ENCODE assay signal across 25 mouse cellular contexts in the genomic region with DNA sequence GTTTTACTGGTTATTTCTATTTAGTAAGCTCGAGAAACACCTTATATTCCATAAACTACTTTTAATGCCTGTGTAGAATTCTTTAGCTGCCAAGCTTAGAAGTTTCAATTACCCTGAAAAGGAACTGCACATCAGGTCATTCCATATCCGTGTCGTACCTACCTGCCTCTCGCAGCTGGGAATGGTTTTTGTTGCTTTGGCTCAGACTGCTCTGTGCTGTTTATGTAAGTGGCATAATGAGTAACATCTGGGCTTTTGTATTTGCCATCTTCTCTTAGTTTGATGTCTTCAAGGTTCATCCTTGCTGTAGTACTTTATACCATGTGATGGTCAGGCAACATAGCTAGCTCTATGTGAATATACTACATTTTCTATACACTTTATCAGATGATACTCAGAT. TPM values are rescaled to one million over a fixed set of nuclear protein-coding genes. Genes with fewer than 3 reads are reported as not detected.
A peak's percentile ranks its signal among the peaks of the same experiment; 100 is the strongest.
DNase-seq lines count a peak whose midpoint lies in the region; ATAC-seq lines count a peak whose summit lies in the region.
"Had no signal": no experiment of that assay in that cellular context is flagged by ENCODE, and none has a peak within 500 bp of the region (broad histone marks: within the 10 kb centered on the region; RNA-seq: fewer than 3 reads in every experiment).

No protein-coding gene starts in this region.

- no peak overlapping the region for H3K9ac ChIP-seq in midbrain, embryonic 11.5 days (ENCODE audit: low read length)
- no peak overlapping the region for H3K9ac ChIP-seq in embryonic facial prominence, embryonic 11.5 days (replicated peaks; ENCODE audit: low read length)
- H3K9ac ChIP-seq: embryonic facial prominence, embryonic 13.5 days; forebrain, embryonic 12.5 days; forebrain, embryonic 15.5 days; hindbrain, embryonic 12.5 days; hindbrain, embryonic 15.5 days; intestine, embryonic 15.5 days had no signal

- 84% methylated on average over 4 of the region's 4 CpGs for WGBS in midbrain, embryonic 11.5 days
- 79% methylated on average over 4 of the region's 4 CpGs for WGBS in midbrain, embryonic 10.5 days
- WGBS in embryonic facial prominence, embryonic 11.5 days: 20% methylated on average over 4 of the region's 4 CpGs

- H3K4me2 ChIP-seq in midbrain, embryonic 11.5 days: no peak overlapping the region
- no peak overlapping the region for H3K4me2 ChIP-seq in embryonic facial prominence, embryonic 11.5 days (ENCODE audit: low read depth, low read length)
- H3K4me2 ChIP-seq: embryonic facial prominence, embryonic 13.5 days; forebrain, embryonic 12.5 days; forebrain, embryonic 15.5 days; heart, embryonic 11.5 days; hindbrain, embryonic 12.5 days; hindbrain, embryonic 15.5 days; intestine, embryonic 15.5 days had no signal

- no peak for ATAC-seq in midbrain, embryonic 11.5 days (ENCODE audit: low FRiP score)
- ATAC-seq in embryonic facial prominence, embryonic 11.5 days (replicated peaks; ENCODE audit: insufficient number of reproducible peaks, low FRiP score, low TSS enrichment, low read depth): no peak; the same call in 1 of the 2 replicates
- ATAC-seq: CD4-positive, CD25-positive, alpha-beta regulatory T cell, adult 4 months; forebrain, embryonic 15.5 days; intestine, embryonic 15.5 days had no signal

- peak; percentile 80 for DNase-seq in midbrain, embryonic 11.5 days (ENCODE audit: low spot score, missing footprints)
- DNase-seq in midbrain, embryonic 10.5 days (ENCODE audit: low spot score): no peak
- DNase-seq in embryo, embryonic 11 days: peak; percentile 64
- peak; percentile 84 for DNase-seq in embryonic facial prominence, embryonic 11.5 days (ENCODE audit: low spot score)
- no peak for DNase-seq in frontal cortex, postnatal 14 days (ENCODE audit: low spot score in 2 of 2)
- DNase-seq in adrenal gland, postnatal 10 days: no peak
- DNase-seq: adrenal gland, adult 2 months; adrenal gland, postnatal 25 days; cerebellum, adult 11-12 months; cerebellum, adult 8-10 months; cerebellum, postnatal 10 days; cerebellum, postnatal 36 days; gastrocnemius, adult 2 months; gastrocnemius, postnatal 14 days; heart, adult 11 months had no signal

- H3K27me3 ChIP-seq in midbrain, embryonic 11.5 days (ENCODE audit: control insufficient read depth, insufficient read depth, low read length): no peaks in the 10 kb centered on the region
- H3K27me3 ChIP-seq in midbrain, embryonic 10.5 days (ENCODE audit: low read depth, poor library complexity, severe bottlenecking): no peaks in the 10 kb centered on the region
- no peaks in the 10 kb centered on the region for H3K27me3 ChIP-seq in embryonic facial prominence, embryonic 11.5 days (ENCODE audit: control insufficient read depth, insufficient read depth, low read length)
- H3K27me3 ChIP-seq: embryonic facial prominence, embryonic 13.5 days; forebrain, embryonic 12.5 days; forebrain, embryonic 15.5 days; hindbrain, embryonic 12.5 days; hindbrain, embryonic 15.5 days; intestine, embryonic 15.5 days had no signal

- H3K27ac ChIP-seq in midbrain, embryonic 11.5 days (ENCODE audit: low read depth, low read length): no peak overlapping the region
- H3K27ac ChIP-seq in midbrain, embryonic 10.5 days (replicated peaks): no peak overlapping the region
- no peak overlapping the region for H3K27ac ChIP-seq in embryonic facial prominence, embryonic 11.5 days (replicated peaks; ENCODE audit: low read depth, low read length)
- H3K27ac ChIP-seq: embryonic facial prominence, embryonic 13.5 days; forebrain, embryonic 12.5 days; forebrain, embryonic 15.5 days; gastrocnemius, adult 2 months; hindbrain, embryonic 12.5 days; hindbrain, embryonic 15.5 days; intestine, embryonic 15.5 days had no signal

- H3K9me3 ChIP-seq in midbrain, embryonic 11.5 days (ENCODE audit: control insufficient read depth, low read length): no peaks in the 10 kb centered on the region
- H3K9me3 ChIP-seq in midbrain, embryonic 10.5 days (replicated peaks): no peaks in the 10 kb centered on the region
- no peaks in the 10 kb centered on the region for H3K9me3 ChIP-seq in embryonic facial prominence, embryonic 11.5 days (replicated peaks; ENCODE audit: control insufficient read depth, low read length)
- H3K9me3 ChIP-seq: embryonic facial prominence, embryonic 13.5 days; forebrain, embryonic 12.5 days; forebrain, embryonic 15.5 days; hindbrain, embryonic 12.5 days; hindbrain, embryonic 15.5 days; intestine, embryonic 15.5 days had no signal

- no peak overlapping the region for H3K4me3 ChIP-seq in midbrain, embryonic 11.5 days (ENCODE audit: low read depth, low read length)
- H3K4me3 ChIP-seq in midbrain, embryonic 10.5 days: no peak overlapping the region
- no peak overlapping the region for H3K4me3 ChIP-seq in embryonic facial prominence, embryonic 11.5 days (ENCODE audit: low read depth, low read length)
- H3K4me3 ChIP-seq: embryonic facial prominence, embryonic 13.5 days; erythroblast, embryonic 14.5 days; forebrain, embryonic 12.5 days; forebrain, embryonic 15.5 days; gastrocnemius, adult 2 months; hindbrain, embryonic 12.5 days; hindbrain, embryonic 15.5 days; intestine, embryonic 15.5 days had no signal

- no peaks in the 10 kb centered on the region for H3K36me3 ChIP-seq in midbrain, embryonic 11.5 days (ENCODE audit: control insufficient read depth, insufficient read depth, low read length)
- H3K36me3 ChIP-seq in midbrain, embryonic 10.5 days: no peaks in the 10 kb centered on the region
- H3K36me3 ChIP-seq in embryonic facial prominence, embryonic 11.5 days (replicated peaks; ENCODE audit: control insufficient read depth, insufficient read depth, low read depth, low read length): no peaks in the 10 kb centered on the region
- H3K36me3 ChIP-seq: embryonic facial prominence, embryonic 13.5 days; forebrain, embryonic 12.5 days; forebrain, embryonic 15.5 days; hindbrain, embryonic 12.5 days; hindbrain, embryonic 15.5 days; intestine, embryonic 15.5 days had no signal

- H3K4me1 ChIP-seq in midbrain, embryonic 11.5 days (ENCODE audit: control insufficient read depth, insufficient read depth, low read length): 0 out of 2 replicates have a peak, but pooled peaks cover 2% of the 10 kb centered on the region
- peaks cover 12% of the 10 kb centered on the region for H3K4me1 ChIP-seq in midbrain, embryonic 10.5 days
- H3K4me1 ChIP-seq in embryonic facial prominence, embryonic 11.5 days (ENCODE audit: control insufficient read depth, insufficient read depth, low read length): no peaks in the 10 kb centered on the region
- H3K4me1 ChIP-seq: forebrain, embryonic 12.5 days; forebrain, embryonic 15.5 days; hindbrain, embryonic 15.5 days; intestine, embryonic 15.5 days had no signal

RNA-seq across cellular contexts. Expression of gene Ppp1r9a, which starts 47.0 kb away (rescaled TPM):
- 17.8 and 19.0 TPM in 2 replicates for polyA plus RNA-seq in midbrain, embryonic 11.5 days (2014; fragmentation: Nextera tagmentation; extraction: Ambion mirVana)
- polyA plus RNA-seq in midbrain, embryonic 10.5 days (2016; fragmentation: Nextera tagmentation; extraction: Ambion mirVana): 17.6 and 18.7 TPM in 2 replicates
- 14.4 and 15.8 TPM in 2 replicates for polyA plus RNA-seq in embryonic facial prominence, embryonic 11.5 days (2014; fragmentation: Nextera tagmentation; extraction: Ambion mirVana)
- total RNA-seq in adrenal gland, postnatal 10 days (2021): 10 to 100 TPM; 31.6 to 49.9 TPM
- total RNA-seq: MEL had no signal

Comparison
In these comparisons a context has a peak if more than half of its experiments do, and no peak if none do; other contexts are left out.
1. DNase-seq: peak in midbrain, embryonic 11.5 days (single experiment), embryo, embryonic 11 days (single experiment) and embryonic facial prominence, embryonic 11.5 days (single experiment); none in midbrain, embryonic 10.5 days (single experiment), frontal cortex, postnatal 14 days (0 of 2) and adrenal gland, postnatal 10 days (single experiment).